Mouse (Mus musculus) midbrain, embryonic 14.5 days (tissue): ENCODE data around the gene Gskip. TPM values are rescaled to one million over a fixed set of nuclear protein-coding genes. Genes with fewer than 3 reads are reported as not detected.

Experiments
- ATAC-seq: fragments of 200-750 bp; cut with Nextera tagmentation; 2 replicates; pipeline ENCODE4 v1.8.0; 2017; ENCODE audit warnings: moderate number of reproducible peaks, moderate library complexity; ENCODE audit not compliant: low FRiP score, low TSS enrichment
- DNase-seq: peaks from one replicate; pipeline ENCODE4 v3.0.0-alpha.2; 2015
- H3K27ac ChIP-seq: fragments of 300-500 bp; sonication (generic); replicated peaks from 2 replicates; pipeline ENCODE4 v1.5.1; 2014; ENCODE audit warnings: mild to moderate bottlenecking, low read depth, low read length, moderate library complexity
- H3K27me3 ChIP-seq: fragments of 300-500 bp; sonication (generic); 2 replicates; pipeline ENCODE4 v1.6.1; 2014; ENCODE audit warnings: low read length, control low read depth, mixed read lengths; ENCODE audit not compliant: control insufficient read depth, insufficient read depth
- H3K36me3 ChIP-seq: fragments of 300-500 bp; sonication (generic); 2 replicates; pipeline ENCODE4 v1.6.1; 2014; ENCODE audit warnings: low read length, control low read depth; ENCODE audit not compliant: control insufficient read depth, insufficient read depth
- H3K4me1 ChIP-seq: fragments of 300-500 bp; sonication (generic); 2 replicates; pipeline ENCODE4 v1.6.1; 2014; ENCODE audit warnings: mild to moderate bottlenecking, antibody characterized with exemption, low read length, control low read depth; ENCODE audit not compliant: control insufficient read depth, insufficient read depth
- H3K4me2 ChIP-seq: fragments of 300-500 bp; sonication (generic); 2 replicates; pipeline ENCODE4 v1.6.1; 2014; ENCODE audit warnings: mild to moderate bottlenecking, low read length, moderate library complexity
- H3K4me3 ChIP-seq: fragments of 300-500 bp; sonication (generic); replicated peaks from 2 replicates; pipeline ENCODE4 v1.5.1; 2014; ENCODE audit warnings: low read depth, low read length
- H3K9ac ChIP-seq: fragments of 300-500 bp; sonication (generic); replicated peaks from 2 replicates; pipeline ENCODE4 v1.6.1; 2014; ENCODE audit warnings: mild to moderate bottlenecking, low read length, moderate library complexity
- H3K9me3 ChIP-seq: fragments of 300-500 bp; sonication (generic); 2 replicates; pipeline ENCODE4 v1.6.1; 2016; ENCODE audit warnings: low read length, control low read depth, mixed read lengths; ENCODE audit not compliant: control insufficient read depth
- WGBS: fragments of 180-500 bp; shearing (Covaris S2); extraction: QIAGEN DNeasy Blood & Tissue Kit; methylation state at CpG from one replicate; pipeline ENCODE4 v1.1.7; 2014; 5-methylcytosine and 5-hydroxymethylcytosine counted together
- polyA plus RNA-seq: library from polyadenylated mRNA; unstranded; fragments of >200 nt; fragmentation: Nextera tagmentation; extraction: Ambion mirVana; gene quantifications from 2 replicates; pipeline ENCODE4 v1.2.1, GENCODE M21; 2014

Gskip gene
- polyA plus RNA-seq, result 33.4 and 36.7 TPM in 2 replicates

DNA sequence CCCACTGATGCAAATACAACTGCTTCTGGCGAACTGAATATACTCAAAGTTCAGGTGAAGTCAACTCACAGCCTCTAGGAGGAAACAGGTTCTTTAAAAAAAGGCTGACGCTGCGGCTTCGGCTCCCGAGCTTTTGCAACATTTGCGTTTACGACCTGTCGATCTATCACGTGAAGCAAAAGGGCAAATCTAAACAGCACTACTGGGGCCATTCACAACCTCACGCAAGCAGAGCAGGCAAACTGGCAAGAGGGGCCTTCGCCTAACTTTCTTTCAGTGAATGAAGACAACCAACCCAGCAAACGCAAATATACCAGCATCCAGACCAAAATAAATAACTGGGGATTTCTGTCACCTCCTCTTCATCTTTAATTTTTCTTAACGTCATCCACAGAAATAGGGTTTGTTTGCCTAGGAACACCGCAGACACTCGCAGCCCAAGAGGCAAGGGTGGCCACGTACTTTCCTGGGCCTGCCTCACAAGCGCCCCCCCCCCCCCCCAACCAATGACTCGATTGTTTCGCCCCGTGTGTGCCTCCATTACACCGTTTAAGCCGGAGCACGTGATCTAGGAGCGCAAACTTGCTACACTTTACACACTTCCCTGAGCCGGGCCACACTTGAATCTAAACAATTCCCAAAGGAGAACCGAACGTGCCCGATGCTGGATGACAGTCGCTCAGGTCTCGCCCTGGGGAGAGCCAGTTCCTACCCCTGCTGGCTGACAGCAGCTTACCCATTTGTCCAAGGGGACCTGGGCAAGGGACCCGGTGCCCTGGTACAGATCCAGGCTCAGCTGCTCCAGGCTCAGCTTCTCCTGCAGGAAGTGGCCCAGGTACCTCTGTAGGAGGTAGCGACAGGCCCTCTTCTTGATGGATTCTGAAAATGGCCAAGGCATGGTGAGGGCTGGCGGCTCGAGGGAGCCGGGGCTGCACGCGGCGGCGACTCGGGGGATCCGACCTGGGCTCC is at the start of gene Gskip:
Gene Gskip, plus strand, starts transcription at position 897 of the 969 bp plus-strand sequence.
- H3K36me3 ChIP-seq, result no peaks in the 10 kb centered on the region; the same call in 1 of the 2 replicates
- DNase-seq (peak; percentile 67), ATAC-seq (peak; percentile 21; the same call in 1 of the 2 replicates)
- peak within 1 kb of the TSS; percentile 87 for H3K4me3 ChIP-seq
- H3K9ac ChIP-seq, result peak within 1 kb of the TSS; percentile 84
- H3K9me3 ChIP-seq, result no peaks in the 10 kb centered on the region
- peaks cover 26% of the 10 kb centered on the region for H3K4me1 ChIP-seq
- H3K27me3 ChIP-seq, result no peaks in the 10 kb centered on the region
- WGBS, result 2% methylated on average over 41 of the region's 41 CpGs
- H3K27ac ChIP-seq, result peak within 1 kb of the TSS; percentile 93
- peak within 1 kb of the TSS; percentile 86 for H3K4me2 ChIP-seq

DNA sequence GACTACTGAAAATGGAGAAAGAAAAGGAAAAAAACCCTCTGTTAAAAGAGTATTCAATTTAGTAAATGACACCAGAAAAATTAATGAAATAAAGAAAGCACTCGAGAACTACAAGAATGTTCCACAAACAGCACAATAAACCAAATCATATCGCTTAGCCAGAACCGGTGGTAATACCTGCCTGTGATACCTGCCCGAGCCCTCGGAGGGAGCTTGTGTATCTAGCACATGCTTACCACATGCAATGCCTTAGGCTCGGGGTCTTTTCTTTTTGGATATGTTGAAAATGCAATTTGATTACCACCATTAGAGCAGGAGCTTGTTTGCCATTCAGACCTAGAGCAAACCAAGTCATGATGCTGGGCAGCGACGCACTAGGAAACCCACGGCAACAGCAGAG is 48.1 kb upstream of the Gskip start:
- DNase-seq (no peak), ATAC-seq (no peak)
- no peaks in the 10 kb centered on the region for H3K4me1 ChIP-seq
- no peaks in the 10 kb centered on the region for H3K27me3 ChIP-seq
- no peak overlapping the region for H3K4me2 ChIP-seq
- H3K36me3 ChIP-seq, result peaks cover 91% of the 10 kb centered on the region
- no peak overlapping the region for H3K4me3 ChIP-seq
- 91% methylated on average over 9 of the region's 9 CpGs for WGBS
- no peak overlapping the region for H3K9ac ChIP-seq
- no peak overlapping the region for H3K27ac ChIP-seq
- no peaks in the 10 kb centered on the region for H3K9me3 ChIP-seq

DNA sequence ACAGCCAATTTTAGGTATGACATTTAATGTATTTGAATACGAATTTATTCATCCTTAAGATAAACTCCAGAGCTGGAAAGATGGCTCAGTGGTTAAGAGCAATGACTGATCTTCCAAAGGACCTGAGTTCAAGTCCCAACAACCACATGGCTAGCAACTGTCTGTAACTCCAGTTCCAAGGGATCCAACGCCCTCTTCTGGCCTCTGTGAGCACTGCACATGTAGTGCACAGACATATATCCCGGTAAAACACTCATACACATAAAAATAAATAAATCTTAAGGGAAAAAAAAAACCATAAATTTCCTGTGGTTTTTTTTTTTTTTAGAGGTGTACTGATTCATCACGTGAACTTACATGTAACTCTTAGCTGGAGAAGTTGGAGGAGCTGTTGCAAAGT is 47.1 kb upstream of the Gskip start:
- Histone ChIP-seq H3K9me3 (no peaks in the 10 kb centered on the region), H3K9ac (no peak overlapping the region), H3K27ac (no peak overlapping the region), H3K4me1 (no peaks in the 10 kb centered on the region), H3K4me3 (no peak overlapping the region), H3K36me3 (peaks cover 97% of the 10 kb centered on the region), H3K4me2 (no peak overlapping the region), H3K27me3 (no peaks in the 10 kb centered on the region)
- WGBS, result 83% methylated on average over 4 of the region's 4 CpGs
- DNase-seq (no peak), ATAC-seq (no peak)

DNA sequence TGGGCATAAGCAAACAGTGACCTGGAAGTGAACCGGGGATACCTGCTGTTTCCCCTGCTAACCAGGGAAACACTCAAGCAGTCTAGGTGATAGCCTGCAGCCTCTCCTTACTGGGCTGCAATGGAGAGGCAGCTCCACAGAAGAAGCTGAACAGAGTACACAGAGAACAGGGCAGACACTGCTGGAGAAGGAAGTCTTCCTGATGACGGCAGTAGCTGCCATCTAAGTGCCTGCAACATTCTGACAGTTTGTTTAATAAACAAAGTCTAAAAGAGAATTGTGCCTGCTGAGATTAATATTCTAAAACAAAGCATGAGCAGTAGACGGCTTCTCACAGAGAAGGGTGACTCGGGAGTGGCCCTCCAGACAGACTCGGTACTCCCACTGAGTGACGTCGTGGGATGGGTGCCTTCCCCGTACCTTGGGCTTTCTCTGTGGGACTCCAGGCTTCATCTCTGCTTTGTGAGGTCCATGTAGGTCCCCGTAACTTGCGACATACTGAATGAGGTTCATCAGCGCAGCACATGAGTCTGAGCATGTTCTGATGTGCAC is 41.8 kb upstream of the Gskip start:
- H3K36me3 ChIP-seq, result peaks cover 97% of the 10 kb centered on the region
- 93% methylated on average over 11 of the region's 11 CpGs for WGBS
- no peak overlapping the region for H3K9ac ChIP-seq
- H3K4me2 ChIP-seq, result no peak overlapping the region
- ATAC-seq (no peak), DNase-seq (no peak)
- H3K27ac ChIP-seq, result no peak overlapping the region
- H3K27me3 ChIP-seq, result no peaks in the 10 kb centered on the region
- H3K4me3 ChIP-seq, result no peak overlapping the region
- no peaks in the 10 kb centered on the region for H3K9me3 ChIP-seq
- no peaks in the 10 kb centered on the region for H3K4me1 ChIP-seq

DNA sequence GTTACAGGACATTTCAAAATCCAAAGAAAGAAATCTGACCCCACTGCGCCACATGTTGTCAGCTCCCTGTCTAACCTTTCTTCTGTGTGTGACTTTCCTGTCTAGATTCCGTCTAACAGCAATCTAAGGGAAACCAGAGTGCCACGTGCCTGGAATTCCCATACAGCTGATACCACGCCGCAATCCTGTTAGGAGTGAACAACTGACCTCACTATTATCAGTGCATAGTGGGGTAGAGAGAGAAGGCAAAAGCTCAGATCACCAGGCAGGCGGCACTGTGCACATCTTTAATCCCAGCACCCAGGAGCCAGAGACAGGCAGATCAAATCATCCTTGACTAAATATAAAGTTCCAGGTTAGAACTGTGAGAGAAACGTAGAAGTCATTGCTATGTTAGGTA is 28.8 kb upstream of the Gskip start:
- no peak overlapping the region for H3K4me3 ChIP-seq
- H3K4me2 ChIP-seq, result no peak overlapping the region
- H3K27ac ChIP-seq, result no peak overlapping the region
- H3K27me3 ChIP-seq, result no peaks in the 10 kb centered on the region
- no peak overlapping the region for H3K9ac ChIP-seq
- 90% methylated on average over 7 of the region's 7 CpGs for WGBS
- no peak for DNase-seq
- H3K4me1 ChIP-seq, result no peaks in the 10 kb centered on the region
- H3K9me3 ChIP-seq, result no peaks in the 10 kb centered on the region
- ATAC-seq, result no peak
- peaks cover 96% of the 10 kb centered on the region for H3K36me3 ChIP-seq

DNA sequence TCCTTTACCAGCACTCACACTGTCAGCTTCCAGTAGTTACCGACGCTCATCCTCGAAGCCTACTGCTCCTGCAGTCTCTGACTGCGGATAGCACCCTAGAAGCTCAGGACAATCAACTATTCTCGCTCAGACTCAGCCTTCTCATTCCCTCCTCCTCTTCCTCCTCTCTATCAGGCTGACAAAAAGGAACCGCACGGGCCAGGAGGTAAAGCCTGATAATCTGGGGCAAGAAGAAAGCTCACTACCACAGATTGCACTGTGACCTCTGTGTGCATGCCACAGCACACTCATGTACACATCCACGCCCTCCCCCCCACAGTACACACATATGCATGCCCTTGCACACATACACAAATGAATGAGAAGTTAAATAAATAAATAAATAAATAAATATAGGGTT is 8.4 kb upstream of the Gskip start:
- Histone ChIP-seq H3K9me3 (no peaks in the 10 kb centered on the region), H3K27ac (no peak overlapping the region), H3K36me3 (peaks cover 22% of the 10 kb centered on the region), H3K27me3 (no peaks in the 10 kb centered on the region), H3K9ac (no peak overlapping the region), H3K4me2 (no peak overlapping the region), H3K4me3 (no peak overlapping the region), H3K4me1 (no peaks in the 10 kb centered on the region)
- 88% methylated on average over 8 of the region's 8 CpGs for WGBS
- ATAC-seq, result no peak
- no peak for DNase-seq

DNA sequence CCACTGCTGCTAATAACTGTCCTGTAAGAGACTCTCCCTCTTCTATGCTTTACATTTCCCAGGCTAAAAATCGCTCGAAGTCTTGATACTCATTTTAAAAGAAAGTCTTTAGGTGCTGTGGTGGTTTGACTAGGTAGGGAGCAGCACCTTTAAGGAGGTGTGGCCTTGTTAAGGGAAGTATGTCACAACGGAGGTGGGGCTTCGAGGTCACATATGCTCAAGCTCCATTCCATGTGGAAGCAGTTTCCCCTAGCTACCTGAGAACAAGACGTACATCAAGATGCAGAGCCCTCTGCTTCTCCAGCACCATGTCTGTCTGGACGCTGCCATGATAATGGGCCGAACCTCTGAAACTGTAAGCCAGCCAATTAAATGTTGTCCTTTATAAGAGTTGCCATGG is 6.4 kb upstream of the Gskip start:
- ATAC-seq, result no peak

DNA sequence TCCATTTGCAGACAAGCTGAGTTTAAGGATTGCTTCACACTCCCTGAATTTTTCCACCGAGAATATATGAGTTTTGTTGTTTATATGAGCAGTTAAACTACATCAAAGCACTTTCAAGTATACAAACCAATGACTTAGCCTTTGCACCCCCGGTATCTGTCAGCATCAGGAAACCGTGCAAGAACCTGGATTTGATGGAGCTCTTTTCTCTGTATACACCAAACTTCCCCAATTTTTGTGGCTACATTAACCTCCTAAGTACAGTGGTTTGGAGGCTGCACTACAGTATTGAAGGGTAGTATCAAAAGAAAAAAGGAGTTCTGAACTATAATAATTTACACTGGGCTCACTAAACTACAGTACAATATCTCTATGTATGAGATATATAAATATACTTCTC is 5.9 kb upstream of the Gskip start:
- Histone ChIP-seq H3K4me1 (peaks cover 10% of the 10 kb centered on the region), H3K27ac (no peak overlapping the region), H3K4me2 (no peak overlapping the region), H3K9ac (no peak overlapping the region), H3K36me3 (peaks cover 10% of the 10 kb centered on the region), H3K9me3 (no peaks in the 10 kb centered on the region), H3K4me3 (no peak overlapping the region), H3K27me3 (no peaks in the 10 kb centered on the region)
- ATAC-seq (no peak), DNase-seq (no peak)
- WGBS, result 96% methylated on average over 3 of the region's 3 CpGs

More for the DNA sequence above, 6.4 kb upstream of the Gskip start:
- no peak for DNase-seq
- no peak overlapping the region for H3K4me2 ChIP-seq
- H3K27me3 ChIP-seq, result no peaks in the 10 kb centered on the region
- H3K27ac ChIP-seq, result no peak overlapping the region
- peaks cover 16% of the 10 kb centered on the region for H3K36me3 ChIP-seq
- H3K9me3 ChIP-seq, result no peaks in the 10 kb centered on the region
- no peak overlapping the region for H3K4me3 ChIP-seq
- 93% methylated on average over 7 of the region's 7 CpGs for WGBS
- H3K4me1 ChIP-seq, result peaks cover 4% of the 10 kb centered on the region
- no peak overlapping the region for H3K9ac ChIP-seq
